Mouse (Mus musculus): ENCODE results near the gene Slc7a11. TPM values are rescaled to one million over a fixed set of nuclear protein-coding genes. Genes with fewer than 3 reads are reported as not detected.

Gene Slc7a11
- polyA plus RNA-seq, 1 experiment from 2014 or later, result 2.4 TPM

DNA sequence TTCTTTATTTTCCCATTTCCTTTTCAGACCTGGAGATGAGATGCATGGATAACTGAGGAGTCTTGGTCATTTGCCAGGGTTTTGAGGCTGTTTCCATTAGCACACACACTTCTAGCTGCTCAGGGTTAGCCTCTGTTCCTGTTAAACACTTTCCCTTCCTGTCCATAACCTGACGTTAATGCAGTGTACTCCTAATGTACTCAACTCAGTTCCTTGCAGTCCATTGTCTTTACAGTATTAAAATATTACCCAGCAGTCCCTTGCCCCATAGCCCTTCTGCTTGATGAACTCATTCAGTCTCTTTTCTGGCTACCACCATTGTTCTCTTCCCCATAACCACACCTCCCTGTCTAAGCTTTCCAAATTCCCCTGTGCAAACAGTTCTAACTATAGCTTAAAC is 96.3 kb downstream of the Slc7a11 start:
- DNase-seq (ENCODE audit: low spot score) (no peak), ATAC-seq (ENCODE audit: low FRiP score, low TSS enrichment) (no peak)
- H3K36me3 ChIP-seq (ENCODE audit: control insufficient read depth, insufficient read depth, low read length), result no peaks in the 10 kb centered on the region
- TF ChIP-seq EP300 (optimal IDR thresholded peaks at IDR 0.05), result no peak
- no peak for TF ChIP-seq CTCF (IDR thresholded peaks at IDR 0.05; ENCODE audit: low read depth)
- H3K9ac ChIP-seq (ENCODE audit: low read length), result no peak overlapping the region
- H3K4me1 ChIP-seq (replicated peaks; ENCODE audit: control insufficient read depth, insufficient read depth), result no peaks in the 10 kb centered on the region
- no peaks in the 10 kb centered on the region for H3K27me3 ChIP-seq (ENCODE audit: control insufficient read depth, insufficient read depth, low read length)
- no peaks in the 10 kb centered on the region for H3K9me3 ChIP-seq (ENCODE audit: control insufficient read depth, low read length)
- H3K4me2 ChIP-seq (replicated peaks; ENCODE audit: low read depth), result no peak overlapping the region
- H3K27ac ChIP-seq (replicated peaks), result no peak overlapping the region
- H3K4me3 ChIP-seq (ENCODE audit: low read depth, low read length), result no peak overlapping the region
- WGBS, result 18% methylated on average over 1 of the region's 1 CpGs

DNA sequence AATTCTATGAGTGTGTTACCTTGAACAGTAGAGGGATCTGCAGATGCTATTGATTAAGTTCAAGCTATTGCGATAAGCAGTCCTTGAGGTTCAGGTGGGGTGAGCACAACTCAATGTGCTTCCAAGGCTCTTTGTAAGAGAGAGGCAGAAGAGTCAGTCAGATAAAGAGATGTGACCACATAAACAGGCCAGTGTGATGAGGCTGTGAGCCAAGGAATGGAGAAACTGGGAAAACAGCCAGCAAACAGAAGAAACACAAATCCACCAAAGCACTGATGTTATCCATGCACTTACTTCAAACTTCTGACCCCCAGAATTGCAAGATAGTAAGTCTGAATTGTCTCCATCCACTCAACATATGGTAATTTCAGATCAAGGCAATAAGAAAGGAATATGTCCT is 99.0 kb downstream of the Slc7a11 start:
- TF ChIP-seq EP300 (optimal IDR thresholded peaks at IDR 0.05) (no peak), CTCF (IDR thresholded peaks at IDR 0.05; ENCODE audit: low read depth) (no peak)
- Histone ChIP-seq H3K9me3 (ENCODE audit: control insufficient read depth, low read length) (no peaks in the 10 kb centered on the region), H3K27me3 (ENCODE audit: control insufficient read depth, insufficient read depth, low read length) (no peaks in the 10 kb centered on the region), H3K4me1 (replicated peaks; ENCODE audit: control insufficient read depth, insufficient read depth) (no peaks in the 10 kb centered on the region), H3K4me3 (ENCODE audit: low read depth, low read length) (no peak overlapping the region), H3K27ac (replicated peaks) (no peak overlapping the region), H3K9ac (ENCODE audit: low read length) (no peak overlapping the region), H3K4me2 (replicated peaks; ENCODE audit: low read depth) (no peak overlapping the region), H3K36me3 (ENCODE audit: control insufficient read depth, insufficient read depth, low read length) (no peaks in the 10 kb centered on the region)
- ATAC-seq (ENCODE audit: low FRiP score, low TSS enrichment), result no peak
- 86% methylated on average over 1 of the region's 1 CpGs for WGBS
- no peak for DNase-seq (ENCODE audit: low spot score)

DNA sequence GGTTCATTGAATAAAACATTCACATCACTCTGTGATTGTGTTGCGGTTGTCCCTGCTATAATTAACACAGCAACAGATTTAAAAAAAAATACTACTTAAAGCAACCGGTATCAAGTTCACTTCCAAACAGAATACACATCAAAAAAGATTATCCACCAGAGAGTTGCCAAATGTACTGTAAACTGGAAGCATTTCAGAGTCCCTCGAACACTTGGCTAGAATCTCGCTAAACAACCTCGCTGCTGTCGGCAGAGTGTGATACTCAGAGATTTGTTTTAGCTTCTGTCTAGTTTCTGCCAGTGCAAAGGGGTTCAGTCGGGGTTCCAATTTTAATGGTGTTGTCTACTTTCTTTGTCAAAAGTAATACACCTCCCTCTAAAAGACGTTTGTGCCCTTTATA is 118.9 kb downstream of the Slc7a11 start:
- H3K4me1 ChIP-seq (replicated peaks; ENCODE audit: control insufficient read depth, insufficient read depth), result no peaks in the 10 kb centered on the region
- no peak overlapping the region for H3K27ac ChIP-seq (replicated peaks)
- H3K36me3 ChIP-seq (ENCODE audit: control insufficient read depth, insufficient read depth, low read length), result no peaks in the 10 kb centered on the region
- H3K27me3 ChIP-seq (ENCODE audit: control insufficient read depth, insufficient read depth, low read length), result no peaks in the 10 kb centered on the region
- no peak overlapping the region for H3K4me3 ChIP-seq (ENCODE audit: low read depth, low read length)
- H3K9ac ChIP-seq (ENCODE audit: low read length), result no peak overlapping the region
- 47% methylated on average over 8 of the region's 8 CpGs for WGBS
- no peak for DNase-seq (ENCODE audit: low spot score)
- no peaks in the 10 kb centered on the region for H3K9me3 ChIP-seq (ENCODE audit: control insufficient read depth, low read length)
- H3K4me2 ChIP-seq (replicated peaks; ENCODE audit: low read depth), result no peak overlapping the region
- ATAC-seq (ENCODE audit: low FRiP score, low TSS enrichment), result no peak
- TF ChIP-seq EP300 (optimal IDR thresholded peaks at IDR 0.05) (no peak), CTCF (IDR thresholded peaks at IDR 0.05; ENCODE audit: low read depth) (no peak)

DNA sequence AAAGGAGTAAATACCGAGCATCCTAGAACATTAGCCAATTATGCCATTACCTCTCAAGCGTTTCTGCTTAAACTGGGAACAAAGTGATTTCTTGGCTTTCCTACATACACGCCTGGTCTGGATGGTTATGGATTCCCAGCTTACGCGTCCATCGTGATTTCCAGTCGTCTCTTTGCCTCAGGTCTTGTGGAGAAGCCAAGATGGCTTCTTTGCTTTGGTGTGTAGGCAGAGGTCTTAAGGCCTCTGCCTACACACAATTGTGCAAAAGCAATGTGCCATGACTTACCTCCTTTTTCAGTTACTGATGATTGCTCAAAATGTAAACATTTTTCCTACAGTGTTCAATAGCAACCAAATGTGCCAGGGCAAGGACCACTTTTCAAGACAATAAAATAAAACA is 119.5 kb downstream of the Slc7a11 start:
- no peak overlapping the region for H3K27ac ChIP-seq (replicated peaks)
- no peaks in the 10 kb centered on the region for H3K4me1 ChIP-seq (replicated peaks; ENCODE audit: control insufficient read depth, insufficient read depth)
- H3K36me3 ChIP-seq (ENCODE audit: control insufficient read depth, insufficient read depth, low read length), result no peaks in the 10 kb centered on the region
- H3K9me3 ChIP-seq (ENCODE audit: control insufficient read depth, low read length), result no peaks in the 10 kb centered on the region
- WGBS, result 80% methylated on average over 7 of the region's 7 CpGs
- DNase-seq (ENCODE audit: low spot score) (no peak), ATAC-seq (ENCODE audit: low FRiP score, low TSS enrichment) (no peak)
- TF ChIP-seq EP300 (optimal IDR thresholded peaks at IDR 0.05), result no peak
- TF ChIP-seq CTCF (IDR thresholded peaks at IDR 0.05; ENCODE audit: low read depth), result no peak
- H3K27me3 ChIP-seq (ENCODE audit: control insufficient read depth, insufficient read depth, low read length), result no peaks in the 10 kb centered on the region
- no peak overlapping the region for H3K4me3 ChIP-seq (ENCODE audit: low read depth, low read length)
- H3K9ac ChIP-seq (ENCODE audit: low read length), result no peak overlapping the region
- no peak overlapping the region for H3K4me2 ChIP-seq (replicated peaks; ENCODE audit: low read depth)

DNA sequence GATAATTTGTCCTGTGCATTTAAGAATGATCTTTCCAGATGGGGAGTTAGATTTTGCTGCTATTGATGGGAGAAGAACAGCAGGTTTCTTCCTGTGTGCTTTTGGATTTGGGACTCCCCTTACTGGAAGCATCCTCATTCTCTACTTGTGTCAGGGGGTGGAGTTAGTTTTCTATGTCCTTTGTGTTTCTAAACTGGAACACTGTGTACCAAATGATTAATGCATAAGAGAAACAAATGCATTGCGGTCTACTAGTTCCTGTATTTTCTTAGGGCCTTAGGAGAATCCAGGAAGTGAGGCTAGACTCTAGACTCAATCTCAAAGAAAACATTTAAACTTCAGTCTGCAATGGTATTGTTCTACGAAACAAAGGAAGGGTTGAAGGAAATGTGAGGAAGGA is 122.6 kb downstream of the Slc7a11 start:
- no peaks in the 10 kb centered on the region for H3K27me3 ChIP-seq (ENCODE audit: control insufficient read depth, insufficient read depth, low read length)
- no peaks in the 10 kb centered on the region for H3K36me3 ChIP-seq (ENCODE audit: control insufficient read depth, insufficient read depth, low read length)
- no peak overlapping the region for H3K4me3 ChIP-seq (ENCODE audit: low read depth, low read length)
- 66% methylated on average over 2 of the region's 2 CpGs for WGBS
- H3K4me1 ChIP-seq (replicated peaks; ENCODE audit: control insufficient read depth, insufficient read depth), result no peaks in the 10 kb centered on the region
- TF ChIP-seq CTCF (IDR thresholded peaks at IDR 0.05; ENCODE audit: low read depth) (no peak), EP300 (optimal IDR thresholded peaks at IDR 0.05) (no peak)
- no peak overlapping the region for H3K4me2 ChIP-seq (replicated peaks; ENCODE audit: low read depth)
- no peak overlapping the region for H3K9ac ChIP-seq (ENCODE audit: low read length)
- no peak overlapping the region for H3K27ac ChIP-seq (replicated peaks)
- DNase-seq (ENCODE audit: low spot score), result no peak
- no peak for ATAC-seq (ENCODE audit: low FRiP score, low TSS enrichment)
- H3K9me3 ChIP-seq (ENCODE audit: control insufficient read depth, low read length), result no peaks in the 10 kb centered on the region

DNA sequence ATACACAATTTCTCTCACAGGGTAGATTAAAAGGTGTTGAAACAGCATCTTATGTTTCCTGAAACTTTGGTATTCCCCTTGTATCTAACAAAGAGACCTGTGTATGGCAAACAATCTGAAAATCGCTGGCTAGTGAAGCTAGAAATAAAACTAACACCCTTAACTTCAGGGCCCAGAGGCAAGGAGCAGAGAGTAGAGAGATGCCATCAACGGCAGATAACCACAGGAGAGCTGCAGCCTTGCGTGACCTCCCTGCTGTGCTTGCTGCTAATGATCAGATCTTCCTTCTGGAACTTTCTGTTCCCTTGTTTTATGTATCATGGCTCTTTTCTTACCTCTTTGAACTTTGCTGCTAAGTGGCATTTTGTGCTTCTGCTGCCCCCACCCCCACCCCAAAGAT is 125.3 kb downstream of the Slc7a11 start:
- Histone ChIP-seq H3K4me1 (replicated peaks; ENCODE audit: control insufficient read depth, insufficient read depth) (no peaks in the 10 kb centered on the region), H3K9ac (ENCODE audit: low read length) (no peak overlapping the region), H3K4me3 (ENCODE audit: low read depth, low read length) (no peak overlapping the region), H3K36me3 (ENCODE audit: control insufficient read depth, insufficient read depth, low read length) (no peaks in the 10 kb centered on the region), H3K27me3 (ENCODE audit: control insufficient read depth, insufficient read depth, low read length) (no peaks in the 10 kb centered on the region), H3K4me2 (replicated peaks; ENCODE audit: low read depth) (no peak overlapping the region), H3K27ac (replicated peaks) (no peak overlapping the region), H3K9me3 (ENCODE audit: control insufficient read depth, low read length) (no peaks in the 10 kb centered on the region)
- DNase-seq (ENCODE audit: low spot score) (no peak), ATAC-seq (ENCODE audit: low FRiP score, low TSS enrichment) (no peak)
- 67% methylated on average over 3 of the region's 3 CpGs for WGBS
- no peak for TF ChIP-seq EP300 (optimal IDR thresholded peaks at IDR 0.05)
- no peak for TF ChIP-seq CTCF (IDR thresholded peaks at IDR 0.05; ENCODE audit: low read depth)
